Mouse (Mus musculus) limb, embryonic 15.5 days (tissue): ENCODE results near the gene Gm45837. TPM values are rescaled to one million over a fixed set of nuclear protein-coding genes. Genes with fewer than 3 reads are reported as not detected.

Experiments
- ATAC-seq: fragments of 200-750 bp; cut with Nextera tagmentation; 2 replicates; pipeline ENCODE4 v1.8.0; 2017; ENCODE audit warnings: low read depth, moderate TSS enrichment; ENCODE audit not compliant: insufficient number of reproducible peaks, low FRiP score, low TSS enrichment
- H3K27ac ChIP-seq: fragments of 300-500 bp; sonication (generic); 2 replicates; pipeline ENCODE4 v1.5.1; 2015; ENCODE audit warnings: moderate library complexity, mild to moderate bottlenecking, inconsistent platforms
- H3K27me3 ChIP-seq: fragments of 300-500 bp; sonication (generic); 2 replicates; pipeline ENCODE4 v1.6.1; 2015; ENCODE audit warnings: inconsistent platforms
- H3K36me3 ChIP-seq: fragments of 300-500 bp; sonication (generic); 2 replicates; pipeline ENCODE4 v1.6.1; 2015; ENCODE audit warnings: inconsistent platforms
- H3K4me1 ChIP-seq: fragments of 300-500 bp; sonication (generic); 2 replicates; pipeline ENCODE4 v1.6.1; 2015; ENCODE audit warnings: inconsistent platforms
- H3K4me2 ChIP-seq: fragments of 300-500 bp; sonication (generic); 2 replicates; pipeline ENCODE4 v1.6.1; 2015; ENCODE audit warnings: mild to moderate bottlenecking, inconsistent platforms
- H3K4me3 ChIP-seq: fragments of 300-500 bp; sonication (generic); 2 replicates; pipeline ENCODE4 v1.5.1; 2015; ENCODE audit warnings: mild to moderate bottlenecking, inconsistent platforms
- H3K9ac ChIP-seq: fragments of 300-500 bp; sonication (generic); 2 replicates; pipeline ENCODE4 v1.6.1; 2015; ENCODE audit warnings: inconsistent platforms
- H3K9me3 ChIP-seq: fragments of 300-500 bp; sonication (generic); 2 replicates; pipeline ENCODE4 v1.6.1; 2016; ENCODE audit warnings: inconsistent platforms
- WGBS: fragments of 180-500 bp; shearing (Covaris S2); methylation state at CpG from one replicate; pipeline ENCODE4 v1.1.7; 2015; 5-methylcytosine and 5-hydroxymethylcytosine counted together
- polyA plus RNA-seq: library from polyadenylated mRNA; unstranded; fragments of >200 nt; fragmentation: Nextera tagmentation; extraction: Ambion mirVana; gene quantifications from 2 replicates; pipeline ENCODE4 v1.2.1, GENCODE M21; 2015

Gene Gm45837
- polyA plus RNA-seq, 1 experiment from 2014 or later: 3.6 TPM

DNA sequence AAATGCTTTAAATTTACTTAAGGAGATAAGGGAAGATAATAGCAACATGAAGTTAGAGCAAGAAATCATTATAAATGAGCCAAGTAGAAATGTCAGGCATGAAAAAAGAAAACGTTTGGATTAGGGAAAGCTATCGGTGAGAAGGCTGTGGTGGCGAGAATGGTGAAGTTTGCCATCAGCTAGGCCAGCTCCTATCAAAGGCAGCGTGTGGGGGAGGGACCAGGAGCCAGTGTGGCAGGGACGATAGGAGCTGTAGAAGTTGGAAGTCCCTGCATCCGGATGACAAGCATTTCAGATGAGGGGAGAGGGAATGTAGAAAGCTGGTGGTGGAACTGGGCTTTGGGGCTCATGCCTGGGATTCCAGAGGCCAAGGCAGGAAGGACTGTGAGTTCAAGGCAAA lies 104.6 kb downstream of the Gm45837 start:
- Histone ChIP-seq H3K9ac (no peak overlapping the region), H3K27ac (no peak overlapping the region), H3K4me2 (no peak overlapping the region), H3K4me1 (0 out of 2 replicates have a peak, but pooled peaks cover 4% of the 10 kb centered on the region), H3K4me3 (no peak overlapping the region), H3K36me3 (no peaks in the 10 kb centered on the region), H3K27me3 (no peaks in the 10 kb centered on the region), H3K9me3 (no peaks in the 10 kb centered on the region)
- ATAC-seq: no peak
- 50% methylated on average over 6 of the region's 6 CpGs for WGBS

DNA sequence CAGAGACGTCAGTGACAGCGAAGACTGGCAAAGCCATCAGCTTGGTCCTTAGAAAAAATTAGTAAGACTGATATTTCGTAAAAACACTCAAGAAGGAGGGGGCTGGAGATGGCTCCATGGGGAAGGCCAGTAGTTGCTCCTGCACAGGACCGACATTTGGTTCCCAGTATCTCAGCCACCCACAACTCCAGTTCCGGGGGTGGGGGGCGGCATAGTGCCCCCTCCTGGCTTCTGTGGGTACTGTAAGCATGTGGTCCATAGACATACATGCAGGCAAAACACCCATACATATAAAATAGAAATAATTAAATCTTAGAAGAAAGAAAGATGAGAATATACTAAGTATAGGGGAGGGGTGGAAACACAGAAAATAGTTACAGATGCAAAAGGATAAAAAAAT lies 105.8 kb downstream of the Gm45837 start:
- H3K4me2 ChIP-seq: no peak overlapping the region
- 60% methylated on average over 6 of the region's 6 CpGs for WGBS
- no peaks in the 10 kb centered on the region for H3K36me3 ChIP-seq
- H3K4me3 ChIP-seq: no peak overlapping the region
- H3K27ac ChIP-seq: no peak overlapping the region
- 0 out of 2 replicates have a peak, but pooled peaks cover 4% of the 10 kb centered on the region for H3K4me1 ChIP-seq
- no peak overlapping the region for H3K9ac ChIP-seq
- H3K9me3 ChIP-seq: no peaks in the 10 kb centered on the region
- ATAC-seq: no peak
- H3K27me3 ChIP-seq: no peaks in the 10 kb centered on the region

DNA sequence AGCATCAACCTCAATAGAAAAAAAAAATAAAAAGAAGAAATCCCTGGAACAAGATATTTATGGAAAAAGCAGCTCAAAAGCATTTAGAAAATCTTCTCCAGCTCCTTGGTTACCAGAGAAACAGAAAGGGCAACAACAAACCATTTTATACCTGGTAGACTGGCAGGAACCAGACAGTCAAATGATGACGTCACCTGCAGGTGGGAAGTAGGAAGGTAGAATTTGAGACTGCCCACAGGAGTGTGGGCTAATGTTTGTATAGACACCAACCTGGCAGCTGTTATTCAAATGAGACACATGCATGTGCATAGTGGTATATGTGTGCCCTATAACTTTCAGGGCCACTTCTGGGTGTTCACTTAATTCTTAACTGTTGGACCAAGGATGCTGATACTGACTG lies 111.0 kb downstream of the Gm45837 start:
- ATAC-seq: no peak
- Histone ChIP-seq H3K9ac (no peak overlapping the region), H3K4me3 (no peak overlapping the region), H3K4me1 (no peaks in the 10 kb centered on the region), H3K27me3 (no peaks in the 10 kb centered on the region), H3K36me3 (no peaks in the 10 kb centered on the region), H3K4me2 (no peak overlapping the region), H3K9me3 (no peaks in the 10 kb centered on the region), H3K27ac (no peak overlapping the region)
- 62% methylated on average over 1 of the region's 1 CpGs for WGBS

DNA sequence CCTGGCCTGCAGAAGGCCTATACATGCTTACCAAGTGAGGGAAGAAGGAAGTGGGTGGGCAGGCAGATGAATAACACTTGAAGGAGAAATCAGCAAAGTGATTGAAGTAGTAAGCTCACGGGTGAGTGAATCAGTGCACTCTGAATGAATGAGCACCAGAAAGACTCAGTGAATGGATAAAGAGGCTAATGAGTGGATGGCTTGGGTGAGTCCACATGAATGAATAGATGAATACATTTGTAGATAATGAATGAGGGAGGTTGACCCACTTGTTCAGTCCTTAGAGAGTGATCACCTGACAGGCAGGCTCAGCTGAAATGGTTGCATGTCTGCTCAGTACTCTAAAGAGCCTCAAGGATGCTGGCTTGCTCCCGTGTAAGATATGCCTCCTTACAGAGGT lies 112.5 kb downstream of the Gm45837 start:
- WGBS: 68% methylated on average over 2 of the region's 2 CpGs
- no peak overlapping the region for H3K9ac ChIP-seq
- ATAC-seq: no peak

DNA sequence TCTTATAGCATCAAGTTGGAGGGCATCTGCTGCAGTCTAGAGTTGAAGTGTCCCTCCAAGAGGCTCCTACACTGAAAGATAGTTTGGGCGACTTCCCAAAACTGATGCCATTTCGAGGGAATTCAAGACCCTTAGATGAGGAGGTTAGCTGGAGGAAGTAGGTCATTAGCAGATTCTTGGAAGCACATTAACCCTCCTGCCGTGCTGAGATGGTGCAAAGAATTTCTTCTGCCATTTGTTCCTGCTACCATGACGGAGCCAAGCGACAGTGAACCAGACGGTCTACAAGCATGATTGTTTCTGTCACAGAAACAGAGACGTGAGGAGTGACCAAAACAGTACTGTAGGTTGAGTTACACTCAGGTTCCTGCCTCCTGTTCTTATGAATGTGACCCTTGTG lies 115.8 kb downstream of the Gm45837 start:
- Histone ChIP-seq H3K27ac (no peak overlapping the region), H3K4me3 (no peak overlapping the region), H3K9me3 (no peaks in the 10 kb centered on the region), H3K27me3 (no peaks in the 10 kb centered on the region), H3K9ac (no peak overlapping the region), H3K4me1 (no peaks in the 10 kb centered on the region), H3K4me2 (no peak overlapping the region), H3K36me3 (no peaks in the 10 kb centered on the region)
- whole genome bisulfite sequencing: 62% methylated on average over 7 of the region's 7 CpGs
- ATAC-seq: no peak

More for the DNA sequence above, 112.5 kb downstream of the Gm45837 start:
- Histone ChIP-seq H3K27me3 (no peaks in the 10 kb centered on the region), H3K36me3 (no peaks in the 10 kb centered on the region), H3K4me1 (no peaks in the 10 kb centered on the region), H3K27ac (no peak overlapping the region), H3K4me2 (no peak overlapping the region), H3K9me3 (no peaks in the 10 kb centered on the region), H3K4me3 (no peak overlapping the region)

DNA sequence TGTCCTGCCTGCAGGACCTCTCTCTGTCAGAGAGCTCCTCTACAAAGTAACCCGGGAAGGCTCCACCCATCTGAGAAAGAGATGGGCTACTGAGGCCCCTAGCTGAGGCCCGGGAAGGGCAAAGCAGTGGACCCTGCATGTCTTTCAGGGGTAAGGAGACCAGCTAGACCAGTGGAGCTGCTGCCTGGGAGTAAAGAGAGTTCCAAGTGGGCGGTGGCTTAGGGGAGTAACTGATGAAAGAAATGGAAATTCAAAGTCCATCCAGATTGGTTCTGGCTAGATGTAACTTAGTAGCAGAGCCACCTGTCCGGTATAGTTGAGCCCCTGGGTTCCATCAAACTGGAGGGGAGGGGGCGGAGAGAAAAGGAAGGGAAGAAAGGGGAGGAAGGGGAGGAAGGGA lies 123.7 kb downstream of the Gm45837 start:
- Histone ChIP-seq H3K4me3 (no peak overlapping the region), H3K27me3 (no peaks in the 10 kb centered on the region), H3K4me1 (0 out of 2 replicates have a peak, but pooled peaks cover 3% of the 10 kb centered on the region), H3K27ac (no peak overlapping the region), H3K9ac (no peak overlapping the region), H3K4me2 (no peak overlapping the region), H3K9me3 (no peaks in the 10 kb centered on the region), H3K36me3 (no peaks in the 10 kb centered on the region)
- 30% methylated on average over 5 of the region's 5 CpGs for WGBS
- no peak for ATAC-seq

DNA sequence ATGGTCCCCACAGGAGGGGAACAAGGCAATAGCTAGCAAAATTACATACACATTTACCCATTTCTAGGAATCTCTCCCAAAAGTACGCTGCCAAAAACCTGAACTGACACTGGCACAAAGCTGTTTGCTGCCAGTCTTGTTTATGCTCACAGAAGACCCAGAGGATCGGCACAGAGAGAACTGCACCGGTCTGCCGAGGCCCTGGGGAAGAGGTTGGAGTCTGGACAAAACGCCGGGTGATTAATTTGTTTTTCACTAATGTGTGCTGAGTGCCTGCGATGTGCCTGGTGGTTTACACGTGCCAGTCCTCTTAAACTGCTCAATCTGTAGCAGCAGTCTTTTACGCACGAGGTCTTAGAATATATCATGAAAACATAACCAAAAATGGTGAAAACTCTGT lies 124.4 kb downstream of the Gm45837 start:
- Histone ChIP-seq H3K27me3 (no peaks in the 10 kb centered on the region), H3K4me1 (0 out of 2 replicates have a peak, but pooled peaks cover 3% of the 10 kb centered on the region), H3K4me2 (no peak overlapping the region), H3K27ac (no peak overlapping the region), H3K9me3 (no peaks in the 10 kb centered on the region), H3K4me3 (no peak overlapping the region), H3K36me3 (no peaks in the 10 kb centered on the region), H3K9ac (no peak overlapping the region)
- 62% methylated on average over 10 of the region's 10 CpGs for WGBS
- no peak for ATAC-seq

DNA sequence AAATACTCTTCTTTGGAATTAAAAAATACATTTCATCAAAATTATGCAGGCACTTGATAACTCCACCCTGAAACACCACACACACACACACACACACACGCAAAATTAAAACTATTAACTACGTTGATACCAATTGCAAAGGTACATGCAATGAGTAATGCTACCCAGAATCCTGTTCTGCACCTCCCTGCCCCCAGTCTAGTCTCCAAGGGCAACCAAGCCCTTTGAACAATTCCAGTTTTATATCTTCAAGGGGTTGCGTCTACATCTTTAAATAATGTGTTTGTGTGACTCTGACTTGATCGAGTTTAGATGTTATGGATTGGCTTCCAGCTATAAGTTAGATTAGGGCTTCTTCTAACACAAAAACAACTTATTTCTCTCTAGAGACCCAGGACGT lies 124.8 kb downstream of the Gm45837 start:
- Histone ChIP-seq H3K4me3 (no peak overlapping the region), H3K4me1 (0 out of 2 replicates have a peak, but pooled peaks cover 3% of the 10 kb centered on the region), H3K4me2 (no peak overlapping the region), H3K36me3 (no peaks in the 10 kb centered on the region), H3K9ac (no peak overlapping the region), H3K9me3 (no peaks in the 10 kb centered on the region), H3K27ac (no peak overlapping the region), H3K27me3 (no peaks in the 10 kb centered on the region)
- 71% methylated on average over 5 of the region's 5 CpGs for WGBS
- ATAC-seq: no peak

DNA sequence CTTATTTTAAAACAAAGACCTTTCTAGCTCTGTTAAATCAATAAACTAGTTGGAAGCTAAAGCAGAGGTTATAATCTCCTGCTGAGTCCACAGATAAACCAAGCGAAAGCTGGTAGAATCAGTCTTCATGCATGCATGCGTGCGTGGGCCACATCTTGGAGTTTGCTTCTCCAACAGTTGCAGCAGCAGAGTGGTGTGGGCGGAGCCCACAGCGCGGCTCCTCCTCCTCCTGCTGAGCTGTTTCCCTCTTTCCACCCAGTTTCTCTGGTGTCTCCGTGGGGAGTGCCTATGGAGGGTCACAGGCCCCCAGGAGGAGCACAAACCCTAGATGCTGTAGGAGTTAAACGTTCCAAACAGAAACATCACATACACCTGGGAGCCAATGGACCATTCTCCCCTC lies 126.9 kb downstream of the Gm45837 start:
- ATAC-seq: no peak
- H3K9me3 ChIP-seq: no peaks in the 10 kb centered on the region
- WGBS: 46% methylated on average over 8 of the region's 8 CpGs
- 0 out of 2 replicates have a peak, but pooled peaks cover 3% of the 10 kb centered on the region for H3K4me1 ChIP-seq
- no peak overlapping the region for H3K4me2 ChIP-seq
- no peak overlapping the region for H3K4me3 ChIP-seq
- H3K9ac ChIP-seq: no peak overlapping the region
- no peaks in the 10 kb centered on the region for H3K27me3 ChIP-seq
- H3K27ac ChIP-seq: no peak overlapping the region; the same call in 1 of the 2 replicates
- H3K36me3 ChIP-seq: no peaks in the 10 kb centered on the region

DNA sequence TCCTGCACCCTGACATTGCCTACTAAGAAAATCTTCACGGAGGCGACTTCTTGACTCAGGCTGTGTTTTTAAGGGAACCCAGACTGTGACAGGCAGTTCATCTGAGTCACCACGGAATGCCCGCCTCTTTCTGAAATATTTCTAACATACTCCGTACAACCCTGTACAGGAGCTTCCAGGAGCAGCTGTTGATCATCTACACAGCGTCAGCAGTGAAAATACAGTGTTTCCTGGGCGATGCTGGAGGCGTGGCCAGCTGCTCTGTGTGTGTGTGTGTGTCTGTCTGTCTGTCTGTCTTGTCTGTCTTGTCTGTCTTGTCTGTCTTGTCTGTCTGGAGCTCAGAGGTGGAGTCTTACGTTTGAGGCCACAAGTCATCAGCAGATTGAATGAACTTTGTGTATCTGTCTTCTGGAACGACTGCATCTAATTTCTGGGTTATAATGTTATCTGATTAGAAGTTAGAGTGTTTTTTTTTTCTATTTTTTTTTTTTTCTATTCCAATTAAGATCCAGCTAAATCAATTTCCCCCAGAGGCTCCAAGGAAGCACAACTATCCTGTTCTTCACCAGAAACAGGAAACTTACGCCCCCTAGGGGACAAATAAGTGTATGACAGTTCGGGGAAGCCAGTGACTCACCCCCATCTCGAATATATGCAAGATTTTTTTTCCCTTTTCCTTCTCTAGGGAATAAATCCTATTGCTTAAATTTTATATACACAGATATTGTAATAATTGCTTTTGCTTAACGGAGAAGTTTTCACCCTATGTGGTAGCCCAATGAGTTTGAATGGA lies 127.7 kb downstream of the Gm45837 start:
- Histone ChIP-seq H3K4me2 (no peak overlapping the region), H3K27me3 (no peaks in the 10 kb centered on the region), H3K4me3 (no peak overlapping the region), H3K9me3 (no peaks in the 10 kb centered on the region), H3K9ac (no peak overlapping the region), H3K27ac (no peak overlapping the region), H3K36me3 (no peaks in the 10 kb centered on the region), H3K4me1 (0 out of 2 replicates have a peak, but pooled peaks cover 3% of the 10 kb centered on the region)
- 43% methylated on average over 14 of the region's 14 CpGs for WGBS
- no peak for ATAC-seq

DNA sequence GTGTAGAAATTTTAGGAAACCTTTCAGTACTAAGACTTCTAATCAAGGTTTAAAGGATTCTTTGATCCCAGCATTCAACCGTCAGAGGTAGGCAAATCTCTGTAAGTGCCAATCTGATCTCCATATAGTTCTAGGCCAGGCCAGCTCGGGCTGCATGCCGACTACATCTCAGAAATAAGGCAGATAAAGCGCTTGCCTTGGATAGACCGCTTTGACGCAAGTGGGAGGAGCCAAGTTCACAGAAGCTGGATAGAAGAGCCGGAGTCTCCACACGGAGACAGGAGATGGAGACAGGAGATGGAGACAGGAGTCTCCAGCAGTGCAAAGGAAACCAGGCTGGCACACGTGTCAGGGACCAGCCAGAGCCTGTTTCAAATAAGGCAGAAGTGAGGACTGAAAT lies 129.1 kb downstream of the Gm45837 start:
- no peak overlapping the region for H3K4me2 ChIP-seq
- 0 out of 2 replicates have a peak, but pooled peaks cover 3% of the 10 kb centered on the region for H3K4me1 ChIP-seq
- no peak overlapping the region for H3K9ac ChIP-seq
- WGBS: 40% methylated on average over 9 of the region's 9 CpGs
- no peak overlapping the region for H3K4me3 ChIP-seq
- ATAC-seq: no peak
- no peaks in the 10 kb centered on the region for H3K36me3 ChIP-seq
- no peak overlapping the region for H3K27ac ChIP-seq
- no peaks in the 10 kb centered on the region for H3K9me3 ChIP-seq
- H3K27me3 ChIP-seq: no peaks in the 10 kb centered on the region

DNA sequence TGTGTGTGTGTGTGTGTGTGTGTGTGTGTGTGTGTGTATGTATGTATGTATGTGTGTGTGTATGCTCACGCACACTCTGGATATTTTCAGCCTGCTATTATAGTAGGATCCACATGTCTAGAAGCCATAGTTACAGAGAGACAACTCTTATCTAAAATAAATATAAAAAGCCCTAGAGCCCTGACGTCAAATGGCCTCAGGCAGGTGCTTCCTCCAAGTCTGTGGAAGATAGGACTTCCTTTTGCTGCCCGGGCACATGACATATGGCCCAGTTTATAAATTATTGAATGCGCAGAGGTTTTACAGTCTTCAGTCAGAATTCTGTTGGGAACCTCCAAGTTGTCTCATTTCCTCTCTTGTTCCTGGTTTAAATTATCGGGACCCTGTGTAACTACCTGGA lies 130.0 kb downstream of the Gm45837 start:
- no peak overlapping the region for H3K9ac ChIP-seq
- no peaks in the 10 kb centered on the region for H3K27me3 ChIP-seq
- ATAC-seq: no peak
- 46% methylated on average over 5 of the region's 5 CpGs for WGBS
- H3K4me1 ChIP-seq: 0 out of 2 replicates have a peak, but pooled peaks cover 3% of the 10 kb centered on the region
- H3K27ac ChIP-seq: no peak overlapping the region
- H3K4me2 ChIP-seq: no peak overlapping the region
- H3K9me3 ChIP-seq: no peaks in the 10 kb centered on the region
- H3K36me3 ChIP-seq: no peaks in the 10 kb centered on the region
- no peak overlapping the region for H3K4me3 ChIP-seq
